Mouse (Mus musculus): ENCODE measurements at regions not wholly inside any gene's neighbourhood (a gene's known extent, or its start where the extent isn't known, plus 50 kb on each side); places are given as distances from the start of the nearest gene placed in this dataset.

- Histone ChIP-seq H3K4me3 (no peak overlapping the region), H3K27ac (no peak overlapping the region), H3K4me2 (no peak overlapping the region), H3K36me3 (no peaks in the 10 kb centered on the region), H3K9me3 (replicated peaks) (no peaks in the 10 kb centered on the region), H3K27me3 (no peaks in the 10 kb centered on the region), H3K9ac (no peak overlapping the region), H3K4me1 (replicated peaks) (no peaks in the 10 kb centered on the region)
- WGBS = 76% methylated on average over 2 of the region's 2 CpGs
- no peak for ATAC-seq (replicated peaks; ENCODE audit: insufficient number of reproducible peaks, insufficient read depth, low FRiP score, low read depth)
Measured at GRCm38 (mm10) chr4:124053340-124054038, 135.7 kb upstream of the 4930535I16Rik start.

GRCm38 (mm10) chr4:124052387-124052786 lies 134.6 kb upstream of the 4930535I16Rik start:
- Histone ChIP-seq H3K27ac (no peak overlapping the region), H3K9me3 (replicated peaks) (no peaks in the 10 kb centered on the region), H3K4me2 (no peak overlapping the region), H3K36me3 (no peaks in the 10 kb centered on the region), H3K27me3 (no peaks in the 10 kb centered on the region), H3K4me3 (no peak overlapping the region), H3K4me1 (replicated peaks) (no peaks in the 10 kb centered on the region), H3K9ac (no peak overlapping the region)
- ATAC-seq (replicated peaks; ENCODE audit: insufficient number of reproducible peaks, insufficient read depth, low FRiP score, low read depth) = no peak
- 58% methylated on average over 2 of the region's 2 CpGs for WGBS

- Histone ChIP-seq H3K27me3 (no peaks in the 10 kb centered on the region), H3K4me2 (no peak overlapping the region), H3K9me3 (replicated peaks) (no peaks in the 10 kb centered on the region), H3K27ac (no peak overlapping the region), H3K4me3 (no peak overlapping the region), H3K4me1 (replicated peaks) (no peaks in the 10 kb centered on the region), H3K36me3 (no peaks in the 10 kb centered on the region), H3K9ac (no peak overlapping the region)
- ATAC-seq (replicated peaks; ENCODE audit: insufficient number of reproducible peaks, insufficient read depth, low FRiP score, low read depth) = 0 out of 2 replicates have a peak, but pooled peaks have one; percentile 31
- WGBS = 71% methylated on average over 12 of the region's 12 CpGs
Measured at GRCm38 (mm10) chr4:124048348-124048831, 130.6 kb upstream of the 4930535I16Rik start.

GRCm38 (mm10) chr4:124047898-124048297 lies 130.1 kb upstream of the 4930535I16Rik start:
- Histone ChIP-seq H3K27me3 (no peaks in the 10 kb centered on the region), H3K4me1 (replicated peaks) (no peaks in the 10 kb centered on the region), H3K9me3 (replicated peaks) (no peaks in the 10 kb centered on the region), H3K36me3 (no peaks in the 10 kb centered on the region), H3K4me3 (no peak overlapping the region), H3K9ac (no peak overlapping the region), H3K4me2 (no peak overlapping the region), H3K27ac (no peak overlapping the region)
- no peak for ATAC-seq (replicated peaks; ENCODE audit: insufficient number of reproducible peaks, insufficient read depth, low FRiP score, low read depth)
- 72% methylated on average over 3 of the region's 3 CpGs for WGBS

- Histone ChIP-seq H3K4me2 (no peak overlapping the region), H3K36me3 (no peaks in the 10 kb centered on the region), H3K9ac (no peak overlapping the region), H3K4me1 (replicated peaks) (peaks cover 9% of the 10 kb centered on the region), H3K9me3 (replicated peaks) (no peaks in the 10 kb centered on the region), H3K27ac (no peak overlapping the region), H3K4me3 (no peak overlapping the region), H3K27me3 (0 out of 2 replicates have a peak, but pooled peaks cover 3% of the 10 kb centered on the region)
- 71% methylated on average over 12 of the region's 12 CpGs for WGBS
- no peak for ATAC-seq (replicated peaks; ENCODE audit: insufficient number of reproducible peaks, insufficient read depth, low FRiP score, low read depth)
Measured at GRCm38 (mm10) chr4:124036483-124036882, 118.7 kb upstream of the 4930535I16Rik start.

- Histone ChIP-seq H3K9ac (no peak overlapping the region), H3K9me3 (replicated peaks) (no peaks in the 10 kb centered on the region), H3K4me2 (peak overlapping the region; percentile 44), H3K36me3 (no peaks in the 10 kb centered on the region), H3K4me3 (0 out of 2 replicates have a peak overlapping the region, but pooled peaks have one; percentile 12), H3K27me3 (peaks cover 9% of the 10 kb centered on the region), H3K27ac (0 out of 2 replicates have a peak overlapping the region, but pooled peaks have one; percentile 27), H3K4me1 (replicated peaks) (peaks cover 9% of the 10 kb centered on the region)
- 16% methylated on average over 10 of the region's 10 CpGs for WGBS
- no peak for ATAC-seq (replicated peaks; ENCODE audit: insufficient number of reproducible peaks, insufficient read depth, low FRiP score, low read depth)
Measured at GRCm38 (mm10) chr4:124035657-124036061, 117.8 kb upstream of the 4930535I16Rik start.

- Histone ChIP-seq H3K4me3 (0 out of 2 replicates have a peak overlapping the region, but pooled peaks have one; percentile 12), H3K27me3 (peaks cover 9% of the 10 kb centered on the region), H3K27ac (0 out of 2 replicates have a peak overlapping the region, but pooled peaks have one; percentile 27), H3K9ac (no peak overlapping the region), H3K9me3 (replicated peaks) (no peaks in the 10 kb centered on the region), H3K4me1 (replicated peaks) (peaks cover 9% of the 10 kb centered on the region), H3K36me3 (no peaks in the 10 kb centered on the region), H3K4me2 (peak overlapping the region; percentile 44)
- 26% methylated on average over 7 of the region's 7 CpGs for WGBS
- ATAC-seq (replicated peaks; ENCODE audit: insufficient number of reproducible peaks, insufficient read depth, low FRiP score, low read depth) = no peak
Measured at GRCm38 (mm10) chr4:124035192-124035591, 117.4 kb upstream of the 4930535I16Rik start.

GRCm38 (mm10) chr4:124028061-124028460 lies 110.2 kb upstream of the 4930535I16Rik start:
- Histone ChIP-seq H3K4me3 (no peak overlapping the region), H3K4me2 (no peak overlapping the region), H3K27me3 (peaks cover 9% of the 10 kb centered on the region), H3K4me1 (replicated peaks) (no peaks in the 10 kb centered on the region), H3K9me3 (replicated peaks) (no peaks in the 10 kb centered on the region), H3K27ac (no peak overlapping the region), H3K36me3 (no peaks in the 10 kb centered on the region), H3K9ac (no peak overlapping the region)
- ATAC-seq (replicated peaks; ENCODE audit: insufficient number of reproducible peaks, insufficient read depth, low FRiP score, low read depth) = no peak
- 89% methylated on average over 12 of the region's 12 CpGs for WGBS

GRCm38 (mm10) chr4:124016401-124016800 lies 98.6 kb upstream of the 4930535I16Rik start:
- no peak overlapping the region for H3K27ac ChIP-seq
- no peak for ATAC-seq (replicated peaks; ENCODE audit: insufficient number of reproducible peaks, insufficient read depth, low FRiP score, low read depth)

GRCm38 (mm10) chr4:124015323-124015722 lies 97.5 kb upstream of the 4930535I16Rik start:
- Histone ChIP-seq H3K4me3 (no peak overlapping the region), H3K27ac (no peak overlapping the region), H3K4me2 (no peak overlapping the region), H3K9ac (no peak overlapping the region), H3K9me3 (replicated peaks) (no peaks in the 10 kb centered on the region), H3K4me1 (replicated peaks) (no peaks in the 10 kb centered on the region), H3K36me3 (no peaks in the 10 kb centered on the region), H3K27me3 (no peaks in the 10 kb centered on the region)
- no peak for ATAC-seq (replicated peaks; ENCODE audit: insufficient number of reproducible peaks, insufficient read depth, low FRiP score, low read depth)
- WGBS = 59% methylated on average over 6 of the region's 6 CpGs

More at GRCm38 (mm10) chr4:124016401-124016800, 98.6 kb upstream of the 4930535I16Rik start:
- Histone ChIP-seq H3K4me1 (replicated peaks) (no peaks in the 10 kb centered on the region), H3K4me2 (no peak overlapping the region), H3K27me3 (no peaks in the 10 kb centered on the region), H3K36me3 (no peaks in the 10 kb centered on the region), H3K9me3 (replicated peaks) (no peaks in the 10 kb centered on the region), H3K4me3 (no peak overlapping the region), H3K9ac (no peak overlapping the region)
- WGBS = 68% methylated on average over 3 of the region's 3 CpGs

- Histone ChIP-seq H3K4me3 (no peak overlapping the region), H3K9me3 (replicated peaks) (no peaks in the 10 kb centered on the region), H3K36me3 (no peaks in the 10 kb centered on the region), H3K9ac (no peak overlapping the region), H3K4me1 (replicated peaks) (no peaks in the 10 kb centered on the region), H3K4me2 (no peak overlapping the region), H3K27ac (no peak overlapping the region), H3K27me3 (no peaks in the 10 kb centered on the region)
- WGBS = 55% methylated on average over 6 of the region's 6 CpGs
- no peak for ATAC-seq (replicated peaks; ENCODE audit: insufficient number of reproducible peaks, insufficient read depth, low FRiP score, low read depth)
Measured at GRCm38 (mm10) chr4:124012406-124012805, 94.6 kb upstream of the 4930535I16Rik start.

GRCm38 (mm10) chr4:124008725-124009124 lies 90.9 kb upstream of the 4930535I16Rik start:
- no peaks in the 10 kb centered on the region for H3K36me3 ChIP-seq
- H3K4me2 ChIP-seq = no peak overlapping the region
- WGBS = 94% methylated on average over 1 of the region's 1 CpGs
- ATAC-seq (replicated peaks; ENCODE audit: insufficient number of reproducible peaks, insufficient read depth, low FRiP score, low read depth) = no peak
- no peaks in the 10 kb centered on the region for H3K27me3 ChIP-seq
- H3K9ac ChIP-seq = no peak overlapping the region
- no peaks in the 10 kb centered on the region for H3K4me1 ChIP-seq (replicated peaks)
- no peaks in the 10 kb centered on the region for H3K9me3 ChIP-seq (replicated peaks)
- H3K27ac ChIP-seq = no peak overlapping the region
- no peak overlapping the region for H3K4me3 ChIP-seq
